Mouse (Mus musculus) myocyte (in vitro differentiated cells): ENCODE measurements around the gene Kidins220. TPM values are rescaled to one million over a fixed set of nuclear protein-coding genes. Genes with fewer than 3 reads are reported as not detected.

ENCODE experiments used
- H3K27me3 ChIP-seq: one replicate; pipeline ENCODE4 v1.6.1; 2011; ENCODE audit not compliant: control insufficient read depth, insufficient read depth, insufficient read length
- H3K36me3 ChIP-seq: one replicate; pipeline ENCODE4 v1.6.1; 2011; ENCODE audit not compliant: control insufficient read depth, insufficient read depth
- H3K4me2 ChIP-seq: one replicate; pipeline ENCODE4 v1.6.1; 2011; ENCODE audit warnings: low read depth, control low read depth
- H3K4me3 ChIP-seq: one replicate; pipeline ENCODE4 v1.5.1; 2011; ENCODE audit warnings: mild to moderate bottlenecking, control low read depth, moderate library complexity
- H3K79me2 ChIP-seq: one replicate; pipeline ENCODE4 v1.6.1; 2011; ENCODE audit not compliant: control insufficient read depth, insufficient read depth
- H3ac ChIP-seq: one replicate; pipeline ENCODE4 v1.6.1; 2011; ENCODE audit not compliant: control insufficient read depth, insufficient read length
- CEBPB ChIP-seq: IDR thresholded peaks from 2 replicates; pipeline ENCODE4 v1.6.1; 2011; ENCODE audit warnings: mild to moderate bottlenecking, moderate library complexity; ENCODE audit not compliant: poor library complexity, insufficient read depth, severe bottlenecking
- E2F4 ChIP-seq: IDR thresholded peaks from one replicate; pipeline ENCODE4 v1.6.1; 2011; ENCODE audit warnings: mild to moderate bottlenecking, control low read depth, moderate library complexity; ENCODE audit not compliant: insufficient read depth
- MAX ChIP-seq: IDR thresholded peaks from one replicate; pipeline ENCODE4 v1.6.1; 2011; ENCODE audit warnings: low read depth, mild to moderate bottlenecking, control low read depth
- MYOD1 ChIP-seq, 3 experiments: IDR thresholded peaks; one replicate each; pipeline ENCODE4 v1.6.1; 2011; ENCODE audit warnings: control low read depth in 2 of 3, low read depth in 2 of 3, mild to moderate bottlenecking in 2 of 3, moderate library complexity in 1 of 3; ENCODE audit not compliant: insufficient read length in 2 of 3, control insufficient read depth in 1 of 3
- MYOG ChIP-seq, 3 experiments: IDR thresholded peaks; one replicate each; pipeline ENCODE4 v1.6.1; 2011; ENCODE audit warnings: control low read depth in 2 of 3, low read depth in 2 of 3, mild to moderate bottlenecking in 2 of 3; ENCODE audit not compliant: insufficient read length in 2 of 3, control insufficient read depth in 1 of 3, insufficient read depth in 1 of 3
- POLR2A ChIP-seq: IDR thresholded peaks from one replicate; pipeline ENCODE4 v1.6.1; 2011; ENCODE audit warnings: low read depth, mild to moderate bottlenecking, control low read depth, moderate library complexity; ENCODE audit not compliant: insufficient read length
- POLR2AphosphoS2 ChIP-seq: IDR thresholded peaks from one replicate; pipeline ENCODE4 v1.6.1; 2011; ENCODE audit warnings: low read depth, control low read depth; ENCODE audit not compliant: insufficient read length
- REST ChIP-seq: IDR thresholded peaks from one replicate; pipeline ENCODE4 v1.6.1; 2011; ENCODE audit warnings: mild to moderate bottlenecking, control low read depth, moderate library complexity; ENCODE audit not compliant: insufficient read depth, insufficient read length
- SRF ChIP-seq: IDR thresholded peaks from one replicate; pipeline ENCODE4 v1.6.1; 2011; ENCODE audit warnings: low read depth; ENCODE audit not compliant: control insufficient read depth, insufficient read length
- TCF12 ChIP-seq: IDR thresholded peaks from one replicate; pipeline ENCODE4 v1.6.1; 2011; ENCODE audit warnings: mild to moderate bottlenecking, control low read depth; ENCODE audit not compliant: poor library complexity, insufficient read depth, severe bottlenecking
- TCF3 ChIP-seq: IDR thresholded peaks from one replicate; pipeline ENCODE4 v1.6.1; 2011; ENCODE audit warnings: low read depth, control low read depth; ENCODE audit not compliant: insufficient read length
- USF1 ChIP-seq: IDR thresholded peaks from one replicate; pipeline ENCODE4 v1.6.1; 2011; ENCODE audit warnings: low read depth, mild to moderate bottlenecking, control low read depth, moderate library complexity
- polyA plus RNA-seq: library from polyadenylated mRNA; unstranded; fragments of >200 nt; fragmentation: generic; extraction: Trizol; gene quantifications from one replicate; pipeline ENCODE4 v1.2.1, GENCODE M21; 2012; ENCODE audit warnings: missing spikeins

The Kidins220 gene
- polyA plus RNA-seq, 1 experiment, result 33.3 TPM

- no peaks in the 10 kb centered on the region for H3K27me3 ChIP-seq
- no peaks in the 10 kb centered on the region for H3K36me3 ChIP-seq
- no peak overlapping the region for H3ac ChIP-seq
- H3K4me3 ChIP-seq, result no peak overlapping the region
- TF ChIP-seq SRF, result no peak
- no peak for TF ChIP-seq MYOG (IDR thresholded peaks at IDR 0.05; ENCODE audit: control insufficient read depth in 1 of 3, insufficient read depth in 1 of 3, insufficient read length in 2 of 3, low read depth in 2 of 3)
- TF ChIP-seq MAX, result no peak
- TF ChIP-seq TCF12, result no peak
- TF ChIP-seq POLR2A, result no peak
- no peak for TF ChIP-seq USF1
- TF ChIP-seq TCF3, result no peak
- no peak for TF ChIP-seq REST
- no peak for TF ChIP-seq MYOD1 (IDR thresholded peaks at IDR 0.05; ENCODE audit: control insufficient read depth in 1 of 3, insufficient read length in 2 of 3, low read depth in 2 of 3)
- no peak for TF ChIP-seq CEBPB
- no peak for TF ChIP-seq POLR2AphosphoS2
- no peak for TF ChIP-seq E2F4
- H3K79me2 ChIP-seq, result no peaks in the 10 kb centered on the region
- H3K4me2 ChIP-seq, result no peak overlapping the region
These were observed 35.4 kb upstream of the Kidins220 start for GRCm38 (mm10) chr12:24939372-24939771.

GRCm38 (mm10) chr12:24942619-24943287 is 32.0 kb upstream of the Kidins220 start:
- H3K27me3 ChIP-seq, result no peaks in the 10 kb centered on the region
- H3K4me2 ChIP-seq, result no peak overlapping the region
- TF ChIP-seq USF1, result no peak
- TF ChIP-seq POLR2AphosphoS2, result no peak
- no peak for TF ChIP-seq REST
- no peak for TF ChIP-seq MAX
- no peak for TF ChIP-seq MYOD1 (IDR thresholded peaks at IDR 0.05; ENCODE audit: control insufficient read depth in 1 of 3, insufficient read length in 2 of 3, low read depth in 2 of 3)
- no peak for TF ChIP-seq CEBPB
- no peak for TF ChIP-seq MYOG (IDR thresholded peaks at IDR 0.05; ENCODE audit: control insufficient read depth in 1 of 3, insufficient read depth in 1 of 3, insufficient read length in 2 of 3, low read depth in 2 of 3)
- TF ChIP-seq SRF, result no peak
- no peak for TF ChIP-seq E2F4
- TF ChIP-seq TCF3, result no peak
- no peak for TF ChIP-seq TCF12
- TF ChIP-seq POLR2A, result no peak
- H3K79me2 ChIP-seq, result no peaks in the 10 kb centered on the region
- H3K36me3 ChIP-seq, result no peaks in the 10 kb centered on the region
- no peak overlapping the region for H3K4me3 ChIP-seq
- no peak overlapping the region for H3ac ChIP-seq

GRCm38 (mm10) chr12:24943427-24943826 is 31.3 kb upstream of the Kidins220 start:
- H3K36me3 ChIP-seq, result no peaks in the 10 kb centered on the region
- no peak overlapping the region for H3K4me2 ChIP-seq
- no peak overlapping the region for H3K4me3 ChIP-seq
- no peaks in the 10 kb centered on the region for H3K79me2 ChIP-seq
- no peak overlapping the region for H3ac ChIP-seq
- no peaks in the 10 kb centered on the region for H3K27me3 ChIP-seq
- TF ChIP-seq E2F4, result no peak
- TF ChIP-seq POLR2A, result no peak
- no peak for TF ChIP-seq REST
- no peak for TF ChIP-seq MYOG (IDR thresholded peaks at IDR 0.05; ENCODE audit: control insufficient read depth in 1 of 3, insufficient read depth in 1 of 3, insufficient read length in 2 of 3, low read depth in 2 of 3)
- TF ChIP-seq TCF3, result no peak
- TF ChIP-seq CEBPB, result no peak
- no peak for TF ChIP-seq TCF12
- TF ChIP-seq MYOD1 (IDR thresholded peaks at IDR 0.05; ENCODE audit: control insufficient read depth in 1 of 3, insufficient read length in 2 of 3, low read depth in 2 of 3), result no peak
- TF ChIP-seq POLR2AphosphoS2, result no peak
- no peak for TF ChIP-seq MAX
- no peak for TF ChIP-seq USF1
- TF ChIP-seq SRF, result no peak

- H3K4me3 ChIP-seq, result no peak overlapping the region
- no peaks in the 10 kb centered on the region for H3K27me3 ChIP-seq
- TF ChIP-seq E2F4 (no peak), POLR2AphosphoS2 (no peak), REST (no peak), MYOD1 (IDR thresholded peaks at IDR 0.05; ENCODE audit: control insufficient read depth in 1 of 3, insufficient read length in 2 of 3, low read depth in 2 of 3) (no peak), USF1 (no peak), SRF (no peak)
- no peak overlapping the region for H3ac ChIP-seq
- no peaks in the 10 kb centered on the region for H3K79me2 ChIP-seq
- no peak overlapping the region for H3K4me2 ChIP-seq
- H3K36me3 ChIP-seq, result no peaks in the 10 kb centered on the region
These were observed 30.1 kb upstream of the Kidins220 start for GRCm38 (mm10) chr12:24944597-24944996.

- Histone ChIP-seq H3ac (no peak overlapping the region), H3K36me3 (no peaks in the 10 kb centered on the region), H3K4me3 (no peak overlapping the region), H3K27me3 (no peaks in the 10 kb centered on the region), H3K4me2 (no peak overlapping the region), H3K79me2 (no peaks in the 10 kb centered on the region)
- TF ChIP-seq MAX, result no peak
- TF ChIP-seq TCF3, result no peak
- TF ChIP-seq TCF12, result no peak
- TF ChIP-seq MYOD1 (IDR thresholded peaks at IDR 0.05; ENCODE audit: control insufficient read depth in 1 of 3, insufficient read length in 2 of 3, low read depth in 2 of 3), result no peak
- no peak for TF ChIP-seq POLR2AphosphoS2
- no peak for TF ChIP-seq USF1
- no peak for TF ChIP-seq CEBPB
- no peak for TF ChIP-seq MYOG (IDR thresholded peaks at IDR 0.05; ENCODE audit: control insufficient read depth in 1 of 3, insufficient read depth in 1 of 3, insufficient read length in 2 of 3, low read depth in 2 of 3)
- no peak for TF ChIP-seq POLR2A
- TF ChIP-seq E2F4, result no peak
These were observed 27.7 kb upstream of the Kidins220 start for GRCm38 (mm10) chr12:24947065-24947464.
